Mouse (Mus musculus) megakaryocyte, embryonic 14.5 days (primary cell): ENCODE data around the gene Hoxd11.

Experiments
- FLI1 ChIP-seq: IDR thresholded peaks from 2 replicates; pipeline ENCODE4 v1.6.1; 2012; ENCODE audit warnings: low read length, inconsistent platforms, mixed read lengths
- GATA1 ChIP-seq: IDR thresholded peaks from 3 replicates; pipeline ENCODE4 v1.6.1; 2012; ENCODE audit warnings: mixed read lengths, low read length, inconsistent platforms, borderline replicate concordance

GRCm38 (mm10) chr2:74704999-74705466 is 25.7 kb downstream of the Hoxd11 start:
- TF ChIP-seq GATA1 (no peak), FLI1 (no peak)
